Comparison of ENCODE assay signal across 25 mouse cellular contexts in the genomic region with DNA sequence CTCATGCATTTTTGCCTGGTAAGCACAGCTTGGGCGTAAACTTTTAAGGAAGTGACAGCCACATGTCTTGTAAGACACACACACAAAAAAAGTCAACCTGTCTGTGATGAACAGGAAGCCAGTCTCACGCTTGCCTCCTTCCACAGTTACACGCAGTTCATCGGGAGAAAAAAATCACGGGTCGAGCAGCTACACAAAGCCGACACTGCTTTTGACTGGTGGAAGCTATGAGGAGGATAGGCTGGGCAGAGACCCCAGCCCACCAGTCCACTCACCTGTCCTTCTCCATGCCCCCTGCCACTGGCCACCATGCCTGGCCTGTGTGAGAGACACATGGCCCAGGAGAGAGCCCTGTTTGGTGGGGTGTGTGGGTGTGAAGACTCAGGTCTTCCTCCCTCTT.
A peak's percentile ranks its signal among the peaks of the same experiment; 100 is the strongest.
DNase-seq lines count a peak whose midpoint lies in the region; ATAC-seq and TF ChIP-seq lines count a peak whose summit lies in the region.
"Had no signal": no experiment of that assay in that cellular context is flagged by ENCODE, and none has a peak within 500 bp of the region (broad histone marks: within the 10 kb centered on the region; RNA-seq: fewer than 3 reads in every experiment).

No protein-coding gene starts in this region.

- no peak overlapping the region for H3K4me3 ChIP-seq in spleen, adult 2 months (ENCODE audit: extremely low read depth, insufficient read depth, insufficient read length)
- H3K4me3 ChIP-seq: embryonic facial prominence, embryonic 10.5 days; forebrain, embryonic 10.5 days; heart, adult 2 months; heart, embryonic 13.5 days; hindbrain, embryonic 15.5 days; midbrain, embryonic 10.5 days; myocyte; neural tube, embryonic 15.5 days; stomach, embryonic 15.5 days had no signal

- no peak for DNase-seq in spleen, adult 2 months (ENCODE audit: low read depth in 1 of 2, low spot score in 2 of 2)
- DNase-seq in spleen, adult 12 weeks (ENCODE audit: low spot score) = no peak
- DNase-seq in natural killer cell, adult 2 months (ENCODE audit: low spot score in 2 of 2) = peak; percentile 58 to 59
- peak; percentile 48 to 61 for DNase-seq in thymus, postnatal 36 days
- DNase-seq in ovary, adult 18-20 months (ENCODE audit: low spot score) = no peak
- no peak for DNase-seq in c-Kit-positive CD71-positive TER-119-positive erythroid progenitor cells, embryonic 14.5 days (ENCODE audit: low spot score)
- DNase-seq: adrenal gland, postnatal 14 days; cerebellum, adult 9-11 months; gastrocnemius, postnatal 10 days; heart, adult 2 months; heart, postnatal 36 days had no signal

- ATAC-seq in granulocyte monocyte progenitor cell, adult 5-6 weeks (replicated peaks; ENCODE audit: poor library complexity, severe bottlenecking) = peak; percentile 17; the same call in 1 of the 2 replicates
- no peak for ATAC-seq in erythroblast, adult 5-6 weeks (replicated peaks; ENCODE audit: low FRiP score, poor library complexity, severe bottlenecking)
- ATAC-seq: forebrain, embryonic 16.5 days; lung, postnatal 0 days; midbrain, embryonic 16.5 days had no signal

- H3K36me3 ChIP-seq in spleen, adult 2 months (ENCODE audit: control insufficient read depth, insufficient read depth, low read length) = no peaks in the 10 kb centered on the region
- H3K36me3 ChIP-seq: embryonic facial prominence, embryonic 10.5 days; forebrain, embryonic 10.5 days; heart, embryonic 13.5 days; hindbrain, embryonic 15.5 days; midbrain, embryonic 10.5 days; neural tube, embryonic 15.5 days; stomach, embryonic 15.5 days had no signal

- peak overlapping the region; percentile 22; the same call in 1 of the 2 replicates for H3K27ac ChIP-seq in spleen, adult 2 months (ENCODE audit: insufficient read depth, low read length)
- H3K27ac ChIP-seq: embryonic facial prominence, embryonic 10.5 days; forebrain, embryonic 10.5 days; heart, adult 2 months; heart, embryonic 13.5 days; hindbrain, embryonic 15.5 days; macrophage; midbrain, embryonic 10.5 days; neural tube, embryonic 15.5 days; stomach, embryonic 15.5 days had no signal

- H3K27me3 ChIP-seq in spleen, adult 2 months (ENCODE audit: control insufficient read depth, insufficient read depth, low read length) = no peaks in the 10 kb centered on the region
- H3K27me3 ChIP-seq: heart, embryonic 13.5 days; hindbrain, embryonic 15.5 days; neural tube, embryonic 15.5 days; stomach, embryonic 15.5 days had no signal

- WGBS in spleen, adult 2 months = 10% methylated on average over 7 of the region's 7 CpGs

- H3K4me1 ChIP-seq in spleen, adult 2 months (ENCODE audit: control insufficient read depth, insufficient read depth, insufficient read length) = peaks cover 5% of the 10 kb centered on the region; the same call in 1 of the 2 replicates

- no peak for TF ChIP-seq POLR2A in spleen, adult 2 months (IDR thresholded peaks at IDR 0.05; ENCODE audit: low read depth, low read length)

- TF ChIP-seq CTCF in spleen, adult 2 months (IDR thresholded peaks at IDR 0.05; ENCODE audit: extremely low read depth, insufficient read depth, insufficient read length, insufficient replicate concordance) = no peak

Comparison
In these comparisons a context has a peak if more than half of its experiments do, and no peak if none do; other contexts are left out.
1. DNase-seq: peak in natural killer cell, adult 2 months (2 of 2) and thymus, postnatal 36 days (2 of 2); none in spleen, adult 2 months (0 of 2), spleen, adult 12 weeks (single experiment), ovary, adult 18-20 months (single experiment) and c-Kit-positive CD71-positive TER-119-positive erythroid progenitor cells, embryonic 14.5 days (single experiment).